Mouse (Mus musculus) hindbrain, postnatal 0 days (tissue): ENCODE results near the gene Mesd. TPM values are rescaled to one million over a fixed set of nuclear protein-coding genes. Genes with fewer than 3 reads are reported as not detected.

ENCODE experiments used
- ATAC-seq: fragments of 200-750 bp; cut with Nextera tagmentation; 2 replicates; pipeline ENCODE4 v1.8.0; 2017; ENCODE audit warnings: mild to moderate bottlenecking, moderate TSS enrichment, moderate library complexity
- DNase-seq: peaks from one replicate; pipeline ENCODE4 v3.0.0-alpha.2; 2015; ENCODE audit warnings: low spot score
- H3K27ac ChIP-seq: fragments of 300-500 bp; sonication (generic); 2 replicates; pipeline ENCODE4 v1.5.1; 2014; ENCODE audit warnings: mild to moderate bottlenecking
- H3K27me3 ChIP-seq: fragments of 300-500 bp; sonication (generic); 2 replicates; pipeline ENCODE4 v1.6.1; 2014; ENCODE audit warnings: low read length, mixed read lengths; ENCODE audit not compliant: insufficient read depth
- H3K36me3 ChIP-seq: fragments of 300-500 bp; sonication (generic); 2 replicates; pipeline ENCODE4 v1.6.1; 2014; ENCODE audit warnings: low read length, mixed read lengths; ENCODE audit not compliant: insufficient read depth
- H3K4me1 ChIP-seq: fragments of 300-500 bp; sonication (generic); 2 replicates; pipeline ENCODE4 v1.6.1; 2014; ENCODE audit warnings: antibody characterized with exemption, low read length, mixed read lengths; ENCODE audit not compliant: insufficient read depth
- H3K4me2 ChIP-seq: fragments of 300-500 bp; sonication (generic); 2 replicates; pipeline ENCODE4 v1.6.1; 2014; ENCODE audit warnings: low read depth, mild to moderate bottlenecking, low read length, moderate library complexity, mixed read lengths
- H3K4me3 ChIP-seq: fragments of 300-500 bp; sonication (generic); 2 replicates; pipeline ENCODE4 v1.5.1; 2014; ENCODE audit warnings: low read length
- H3K9ac ChIP-seq: fragments of 300-500 bp; sonication (generic); replicated peaks from 2 replicates; pipeline ENCODE4 v1.6.1; 2014; ENCODE audit warnings: mild to moderate bottlenecking, low read length, moderate library complexity, mixed read lengths
- H3K9me3 ChIP-seq: fragments of 300-500 bp; sonication (generic); 2 replicates; pipeline ENCODE4 v1.6.1; 2016; ENCODE audit warnings: low read length, mixed read lengths
- CTCF ChIP-seq: IDR thresholded peaks from 2 replicates; pipeline ENCODE4 v1.5.1; 2016; ENCODE audit warnings: antibody characterized with exemption, control low read depth, low read depth
- WGBS: fragments of 180-500 bp; shearing (Covaris S2); extraction: QIAGEN DNeasy Blood & Tissue Kit; methylation state at CpG from one replicate; pipeline ENCODE4 v1.1.7; 2014; 5-methylcytosine and 5-hydroxymethylcytosine counted together
- polyA plus RNA-seq: library from polyadenylated mRNA; unstranded; fragments of >200 nt; fragmentation: Nextera tagmentation; extraction: Ambion mirVana; gene quantifications from 2 replicates; pipeline ENCODE4 v1.2.1, GENCODE M21; 2015
- total RNA-seq: library from RNA; depleted of rRNA; stranded (reverse); fragments of >200 nt; gene quantifications from 2 replicates; pipeline ENCODE4 v1.2.3, GENCODE M21; 2014

The Mesd gene
- total and polyA plus RNA-seq, 2 experiments from 2014 or later, result 20.4 to 83.8 TPM

DNA sequence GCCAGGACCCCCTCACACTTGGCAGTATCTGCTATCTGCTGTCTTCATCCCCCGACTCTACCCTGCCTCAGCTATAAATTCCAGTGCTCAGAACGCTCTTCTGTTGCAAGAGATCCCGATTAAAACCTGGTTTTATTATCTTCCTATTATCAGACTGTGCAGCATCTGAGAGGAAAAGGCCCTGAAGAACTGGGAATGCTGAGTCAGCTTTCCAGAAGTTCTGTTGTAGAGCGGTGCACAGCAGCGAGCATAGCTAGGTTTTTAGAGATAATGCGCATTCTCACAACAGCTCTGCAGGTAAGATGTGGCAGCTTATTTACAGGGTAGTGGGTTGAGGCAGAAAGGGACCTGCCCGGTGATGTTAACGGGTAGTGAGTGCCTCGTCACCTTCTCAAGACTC, 29.7 kb downstream of the Mesd start:
- 75% methylated on average over 9 of the region's 9 CpGs for WGBS
- Histone ChIP-seq H3K9me3 (no peaks in the 10 kb centered on the region), H3K9ac (no peak overlapping the region), H3K4me1 (no peaks in the 10 kb centered on the region), H3K4me2 (no peak overlapping the region), H3K4me3 (no peak overlapping the region), H3K27ac (no peak overlapping the region), H3K27me3 (no peaks in the 10 kb centered on the region), H3K36me3 (no peaks in the 10 kb centered on the region)
- TF ChIP-seq CTCF, result no peak
- DNase-seq, result no peak
- no peak for ATAC-seq

DNA sequence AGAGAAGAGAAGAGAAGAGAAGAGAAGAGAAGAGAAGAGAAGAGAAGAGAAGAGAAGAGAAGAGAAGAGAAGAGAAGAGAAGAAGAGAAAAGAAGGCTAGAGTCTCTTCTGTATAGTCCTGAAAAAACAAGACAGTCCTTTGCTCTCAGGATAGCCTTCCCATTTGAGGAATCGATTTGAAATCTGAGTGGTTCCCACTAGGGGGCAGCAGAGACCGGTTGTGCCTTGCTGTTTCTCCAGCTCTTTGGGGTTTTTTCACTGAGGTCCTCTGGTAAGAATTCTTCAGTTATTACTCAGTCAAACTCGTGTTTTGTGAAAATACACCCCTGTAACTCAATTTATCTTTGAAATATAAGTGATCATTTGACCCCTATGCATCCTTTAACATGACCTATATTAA, 30.3 kb downstream of the Mesd start:
- WGBS, result 1% methylated on average over 3 of the region's 3 CpGs
- TF ChIP-seq CTCF, result peak; percentile 89
- Histone ChIP-seq H3K9ac (no peak overlapping the region), H3K36me3 (no peaks in the 10 kb centered on the region), H3K4me2 (no peak overlapping the region), H3K27ac (no peak overlapping the region), H3K4me1 (no peaks in the 10 kb centered on the region), H3K4me3 (no peak overlapping the region), H3K9me3 (no peaks in the 10 kb centered on the region), H3K27me3 (no peaks in the 10 kb centered on the region)
- DNase-seq (peak; percentile 92), ATAC-seq (peak; percentile 56; the same call in 1 of the 2 replicates)

DNA sequence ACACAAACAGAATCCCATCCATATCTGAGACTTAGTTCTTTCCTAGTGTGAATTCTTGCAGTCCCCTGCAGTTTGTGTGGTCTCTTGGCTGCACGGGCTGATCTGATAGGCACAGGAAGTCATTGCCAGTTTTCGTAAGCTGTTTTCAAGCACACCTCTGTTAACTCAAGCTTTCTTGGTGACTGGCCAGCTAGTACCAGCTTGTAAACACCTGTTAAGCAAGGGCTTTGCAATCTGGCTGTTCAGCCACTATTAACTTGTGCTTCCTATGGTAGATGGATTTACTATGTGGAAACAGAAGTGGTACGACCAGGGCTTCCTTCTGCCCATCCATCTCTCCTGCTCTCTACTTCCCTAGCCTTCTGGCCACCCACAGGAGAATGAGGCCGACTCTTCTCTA, 36.0 kb downstream of the Mesd start:
- WGBS, result 69% methylated on average over 4 of the region's 4 CpGs
- no peaks in the 10 kb centered on the region for H3K36me3 ChIP-seq
- TF ChIP-seq CTCF, result no peak
- no peak overlapping the region for H3K9ac ChIP-seq
- DNase-seq (peak; percentile 10), ATAC-seq (no peak)
- H3K4me1 ChIP-seq, result no peaks in the 10 kb centered on the region
- no peak overlapping the region for H3K4me2 ChIP-seq
- no peak overlapping the region for H3K4me3 ChIP-seq
- no peaks in the 10 kb centered on the region for H3K27me3 ChIP-seq
- no peak overlapping the region for H3K27ac ChIP-seq
- no peaks in the 10 kb centered on the region for H3K9me3 ChIP-seq

DNA sequence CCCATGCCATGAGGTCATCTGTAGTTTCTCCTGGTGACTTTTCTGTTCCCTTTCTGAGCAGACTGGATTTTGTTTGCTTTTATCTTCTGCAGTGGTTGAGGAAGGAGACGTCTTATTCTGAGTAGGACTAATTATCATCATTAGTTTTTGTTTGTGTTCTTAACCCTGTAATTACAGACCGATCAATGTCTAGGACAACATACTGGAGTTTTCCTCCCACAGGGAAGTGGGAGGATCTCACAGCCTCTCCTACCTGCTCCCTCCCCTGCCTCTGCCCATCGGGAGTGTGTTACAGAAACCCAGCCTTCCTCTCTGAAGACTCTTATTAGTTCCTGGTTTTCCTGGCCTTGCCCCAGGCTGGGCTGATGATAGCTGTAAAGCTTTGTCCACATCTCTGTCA, 37.4 kb downstream of the Mesd start:
- Histone ChIP-seq H3K36me3 (no peaks in the 10 kb centered on the region), H3K9ac (no peak overlapping the region), H3K4me3 (no peak overlapping the region), H3K27ac (no peak overlapping the region), H3K27me3 (no peaks in the 10 kb centered on the region), H3K9me3 (no peaks in the 10 kb centered on the region), H3K4me2 (no peak overlapping the region), H3K4me1 (no peaks in the 10 kb centered on the region)
- ATAC-seq, result no peak
- DNase-seq, result no peak
- WGBS, result 73% methylated on average over 3 of the region's 3 CpGs
- no peak for TF ChIP-seq CTCF

DNA sequence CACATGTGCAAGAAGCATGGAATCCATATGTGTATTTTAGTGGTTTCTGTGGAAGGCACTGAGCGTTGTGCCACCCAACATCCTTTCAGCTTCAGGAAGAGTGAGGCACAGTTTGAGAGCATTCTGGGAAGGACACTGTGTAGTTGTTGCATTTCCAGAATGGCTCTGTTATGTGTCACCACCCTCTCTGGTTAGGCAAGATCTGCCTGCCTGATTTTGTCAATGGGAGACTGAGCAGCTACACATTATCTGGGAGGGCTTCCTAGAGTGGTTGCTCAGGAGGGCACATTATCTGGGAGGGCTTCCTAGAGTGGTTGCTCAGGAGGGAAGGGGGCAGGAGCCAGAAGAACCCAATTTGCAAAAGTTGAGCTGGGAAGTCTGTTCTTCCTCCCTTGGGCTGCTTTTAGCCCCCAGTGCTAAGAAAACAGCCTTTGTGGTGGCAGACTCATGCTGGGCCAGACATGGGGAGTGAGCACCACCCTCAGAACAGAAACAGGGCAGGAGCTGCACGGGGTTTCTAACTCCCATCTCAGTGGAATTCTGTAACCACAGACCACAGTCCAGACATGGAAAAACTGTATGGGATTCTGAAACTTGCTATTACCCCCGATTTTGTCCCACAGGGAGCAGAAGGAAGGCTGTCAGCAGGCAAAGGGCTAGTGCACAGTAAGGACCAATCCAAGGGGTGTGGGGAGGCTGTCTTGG, 54.9 kb downstream of the Mesd start:
- Histone ChIP-seq H3K4me2 (no peak overlapping the region), H3K9ac (no peak overlapping the region), H3K27ac (no peak overlapping the region), H3K9me3 (no peaks in the 10 kb centered on the region), H3K4me1 (no peaks in the 10 kb centered on the region), H3K36me3 (no peaks in the 10 kb centered on the region), H3K4me3 (no peak overlapping the region), H3K27me3 (no peaks in the 10 kb centered on the region)
- ATAC-seq (no peak), DNase-seq (no peak)
- 81% methylated on average over 3 of the region's 3 CpGs for WGBS
- no peak for TF ChIP-seq CTCF

DNA sequence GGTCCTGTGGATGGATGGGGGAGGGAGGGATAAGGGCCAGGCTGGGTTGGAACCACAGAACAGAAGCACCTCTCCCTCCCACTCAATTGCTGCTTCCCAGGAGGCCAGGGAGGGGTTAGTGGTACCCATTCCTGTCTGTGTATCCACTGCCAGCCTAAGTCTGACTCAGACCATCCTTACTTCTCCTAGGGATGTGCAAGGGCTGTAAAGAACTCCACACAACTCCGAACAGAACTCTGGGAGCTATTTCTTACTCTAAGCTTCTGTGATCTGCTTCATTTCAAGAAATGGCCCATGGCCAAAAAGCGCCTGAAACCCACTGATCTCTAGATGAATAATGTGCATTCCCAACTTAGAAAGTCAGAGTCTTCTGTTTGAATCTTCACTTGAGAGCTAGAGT, 55.9 kb downstream of the Mesd start:
- H3K9ac ChIP-seq, result no peak overlapping the region
- H3K9me3 ChIP-seq, result no peaks in the 10 kb centered on the region
- ATAC-seq (no peak), DNase-seq (no peak)
- no peak overlapping the region for H3K27ac ChIP-seq
- H3K4me1 ChIP-seq, result no peaks in the 10 kb centered on the region
- 79% methylated on average over 2 of the region's 2 CpGs for WGBS
- no peak for TF ChIP-seq CTCF
- no peak overlapping the region for H3K4me3 ChIP-seq
- H3K4me2 ChIP-seq, result no peak overlapping the region
- H3K36me3 ChIP-seq, result no peaks in the 10 kb centered on the region
- no peaks in the 10 kb centered on the region for H3K27me3 ChIP-seq

DNA sequence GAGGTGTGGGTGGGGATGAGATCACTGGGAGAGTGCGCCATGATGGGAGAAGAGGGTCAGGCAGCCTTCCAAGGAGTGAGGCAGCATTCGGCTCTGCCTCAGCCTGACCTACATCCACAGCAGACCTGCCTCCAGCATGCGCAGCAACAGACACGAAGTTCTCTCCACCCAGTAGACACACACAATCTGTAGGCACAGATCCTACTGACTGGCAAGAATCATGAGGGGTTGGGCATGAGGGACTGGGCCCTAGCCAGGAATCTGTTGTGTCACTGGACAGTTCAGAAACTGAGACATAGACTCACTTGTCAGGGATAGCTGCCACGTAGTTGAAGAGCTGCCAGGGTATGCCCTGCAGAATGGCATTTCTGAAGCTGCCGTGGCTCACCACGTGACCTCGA, 57.4 kb downstream of the Mesd start:
- Histone ChIP-seq H3K36me3 (no peaks in the 10 kb centered on the region), H3K4me1 (no peaks in the 10 kb centered on the region), H3K27ac (no peak overlapping the region), H3K9ac (no peak overlapping the region), H3K4me2 (no peak overlapping the region), H3K27me3 (no peaks in the 10 kb centered on the region), H3K4me3 (no peak overlapping the region), H3K9me3 (no peaks in the 10 kb centered on the region)
- no peak for TF ChIP-seq CTCF
- 82% methylated on average over 8 of the region's 8 CpGs for WGBS
- DNase-seq (no peak), ATAC-seq (no peak)
